ENCODE assay signal across 25 mouse cellular contexts in genomic region chr12:76771540-76771939, GRCm38 (mm10). TPM values are rescaled to one million over a fixed set of nuclear protein-coding genes. Genes with fewer than 3 reads are reported as not detected.
DNase-seq lines count a peak whose midpoint lies in the region; ATAC-seq and TF ChIP-seq lines count a peak whose summit lies in the region.
"Had no signal": no experiment of that assay in that cellular context is flagged by ENCODE, and none has a peak within 500 bp of the region (broad histone marks: within the 10 kb centered on the region; RNA-seq: fewer than 3 reads in every experiment).

No protein-coding gene starts in this region.

- no peak for TF ChIP-seq POLR2A in heart, adult 2 months (IDR thresholded peaks at IDR 0.05; ENCODE audit: insufficient read depth, low read depth, low read length)
- TF ChIP-seq POLR2A in MEL (IDR thresholded peaks at IDR 0.05; ENCODE audit: control insufficient read depth in 1 of 2, insufficient read depth in 1 of 2, low read depth in 1 of 2, low read length in 2 of 2, poor library complexity in 1 of 2): no peak

- peaks cover 4% of the 10 kb centered on the region for H3K36me3 ChIP-seq in heart, adult 2 months (ENCODE audit: control insufficient read depth, insufficient read depth, low read length)
- no peaks in the 10 kb centered on the region for H3K36me3 ChIP-seq in midbrain, embryonic 11.5 days (ENCODE audit: control insufficient read depth, insufficient read depth, low read length)
- no peaks in the 10 kb centered on the region for H3K36me3 ChIP-seq in midbrain, embryonic 15.5 days (replicated peaks)
- peaks cover 0 to 36% of the 10 kb centered on the region in 2 experiments; a peak in 2 of 4 replicates for H3K36me3 ChIP-seq in MEL (ENCODE audit: control insufficient read depth in 1 of 2, insufficient read depth in 2 of 2, low read length in 2 of 2)

- H3K4me1 ChIP-seq in heart, adult 2 months (ENCODE audit: control insufficient read depth, insufficient read depth, low read length): no peaks in the 10 kb centered on the region; the same call in 1 of the 2 replicates
- no peaks in the 10 kb centered on the region for H3K4me1 ChIP-seq in midbrain, embryonic 11.5 days (ENCODE audit: control insufficient read depth, insufficient read depth, low read length)
- no peaks in the 10 kb centered on the region for H3K4me1 ChIP-seq in midbrain, embryonic 15.5 days
- peaks cover 15 to 28% of the 10 kb centered on the region in 2 experiments for H3K4me1 ChIP-seq in MEL (ENCODE audit: control insufficient read depth in 1 of 2, insufficient read depth in 2 of 2, low read length in 2 of 2)

- no peaks in the 10 kb centered on the region for H3K27me3 ChIP-seq in heart, adult 2 months (ENCODE audit: control insufficient read depth, insufficient read depth, low read length)
- no peaks in the 10 kb centered on the region for H3K27me3 ChIP-seq in midbrain, embryonic 11.5 days (ENCODE audit: control insufficient read depth, insufficient read depth, low read length)
- no peaks in the 10 kb centered on the region for H3K27me3 ChIP-seq in midbrain, embryonic 15.5 days (replicated peaks)
- no peaks in the 10 kb centered on the region for H3K27me3 ChIP-seq in MEL (ENCODE audit: control insufficient read depth in 1 of 2, insufficient read depth in 2 of 2, low read length in 2 of 2)
- H3K27me3 ChIP-seq: CH12.LX, Patski had no signal

- no peaks in the 10 kb centered on the region; the same call in 1 of the 2 replicates for H3K79me2 ChIP-seq in heart, adult 2 months (replicated peaks; ENCODE audit: control insufficient read depth, insufficient read depth, low read length)
- H3K79me2 ChIP-seq in MEL (ENCODE audit: control insufficient read depth, insufficient read depth, low read length, poor library complexity): peaks cover 12% of the 10 kb centered on the region

- no peak overlapping the region for H3K4me2 ChIP-seq in midbrain, embryonic 11.5 days
- no peak overlapping the region for H3K4me2 ChIP-seq in midbrain, embryonic 15.5 days

- H3K9me3 ChIP-seq in midbrain, embryonic 11.5 days (ENCODE audit: control insufficient read depth, low read length): no peaks in the 10 kb centered on the region
- H3K9me3 ChIP-seq in midbrain, embryonic 15.5 days: no peaks in the 10 kb centered on the region
- no peaks in the 10 kb centered on the region for H3K9me3 ChIP-seq in MEL (replicated peaks; ENCODE audit: insufficient read depth, low read length)
- H3K9me3 ChIP-seq: G1E had no signal

- no peak overlapping the region for H3K27ac ChIP-seq in heart, adult 2 months
- H3K27ac ChIP-seq in midbrain, embryonic 11.5 days (ENCODE audit: low read depth, low read length): no peak overlapping the region
- no peak overlapping the region for H3K27ac ChIP-seq in midbrain, embryonic 15.5 days
- H3K27ac ChIP-seq in MEL (ENCODE audit: control insufficient read depth, low read depth, low read length): peak overlapping the region; percentile 44

- no peak for TF ChIP-seq RAD21 in MEL (IDR thresholded peaks at IDR 0.05; ENCODE audit: low read depth, low read length)

- H3K4me3 ChIP-seq in heart, adult 2 months: no peak overlapping the region
- no peak overlapping the region for H3K4me3 ChIP-seq in midbrain, embryonic 11.5 days (ENCODE audit: low read depth, low read length)
- no peak overlapping the region for H3K4me3 ChIP-seq in midbrain, embryonic 15.5 days
- no peak overlapping the region for H3K4me3 ChIP-seq in MEL (ENCODE audit: control insufficient read depth in 1 of 2, insufficient read depth in 1 of 2, low read depth in 2 of 2, low read length in 2 of 2)

- WGBS in heart, adult 2 months: 92% methylated on average over 5 of the region's 5 CpGs
- 92% methylated on average over 5 of the region's 5 CpGs for WGBS in midbrain, embryonic 11.5 days
- 92% methylated on average over 5 of the region's 5 CpGs for WGBS in midbrain, embryonic 15.5 days

- TF ChIP-seq EP300 in heart, adult 2 months (IDR thresholded peaks at IDR 0.05; ENCODE audit: insufficient read depth, low read depth, low read length): no peak
- TF ChIP-seq EP300 in MEL (IDR thresholded peaks at IDR 0.05; ENCODE audit: low read depth in 1 of 2, low read length in 2 of 2): no peak

- TF ChIP-seq CTCF in heart, adult 2 months (IDR thresholded peaks at IDR 0.05): no peak
- TF ChIP-seq CTCF in MEL (IDR thresholded peaks at IDR 0.05 in 2 of 3, conservative IDR thresholded peaks at IDR 0.05 in 1 of 3; ENCODE audit: control insufficient read depth in 1 of 3, insufficient read depth in 1 of 3, low read depth in 2 of 3, low read length in 3 of 3, poor library complexity in 1 of 3, severe bottlenecking in 1 of 3): no peak

- ATAC-seq in midbrain, embryonic 11.5 days (ENCODE audit: low FRiP score): no peak
- ATAC-seq in midbrain, embryonic 15.5 days (replicated peaks): no peak
- ATAC-seq: activated CD4-positive, CD25-positive, alpha-beta regulatory T cell, adult 4 months; CD4-positive, CD25-positive, alpha-beta regulatory T cell, adult 4 months; Patski had no signal

- no peak overlapping the region for H3K9ac ChIP-seq in heart, adult 2 months (ENCODE audit: low read depth, low read length)
- H3K9ac ChIP-seq in midbrain, embryonic 11.5 days (ENCODE audit: low read length): no peak overlapping the region
- H3K9ac ChIP-seq in midbrain, embryonic 15.5 days: no peak overlapping the region
- H3K9ac ChIP-seq in MEL (ENCODE audit: control insufficient read depth, low read depth, low read length, poor library complexity, severe bottlenecking): no peak overlapping the region

- peak; percentile 13 for DNase-seq in heart, adult 11 months
- DNase-seq in heart, adult 2 months: no peak
- peak; percentile 51 for DNase-seq in midbrain, embryonic 11.5 days (ENCODE audit: low spot score, missing footprints)
- DNase-seq in MEL (ENCODE audit: low read depth, low spot score): peak; percentile 55
- no peak for DNase-seq in B cell, adult 2 months
- DNase-seq: adrenal gland, adult 2 months; adrenal gland, adult 8-10 months; adrenal gland, postnatal 10 days; adrenal gland, postnatal 14 days; adrenal gland, postnatal 25 days; adrenal gland, postnatal 36 days; cerebellum, adult 11 months; cerebellum, adult 11-12 months; cerebellum, adult 18-20 months; cerebellum, adult 2 months; cerebellum, adult 8-10 months had no signal

- intact Hi-C loops in heart, adult 2 months (cut with DNase I): no loop called here

TF ChIP-seq in MEL, 35 proteins besides CTCF, POLR2A, EP300 and RAD21:
- TF ChIP-seq ETS1 (IDR thresholded peaks at IDR 0.05; ENCODE audit: low read depth, low read length): 0 out of 2 replicates have a peak, but pooled peaks have one; percentile 19
- TF ChIP-seq MEF2A (IDR thresholded peaks at IDR 0.05; ENCODE audit: extremely low read depth, insufficient replicate concordance, low read depth, low read length, poor library complexity, severe bottlenecking): no peak
- TF ChIP-seq TCF12 (IDR thresholded peaks at IDR 0.05; ENCODE audit: low read depth, low read length): 0 out of 2 replicates have a peak, but pooled peaks have one; percentile 14

RNA-seq across cellular contexts. Expression of gene Fntb, which starts 6.2 kb away (rescaled TPM):
- total RNA-seq in heart, adult 2 months (2021): 10 to 100 TPM; 12.6 to 13.7 TPM
- 19.1 and 20.2 TPM in 2 replicates for polyA plus RNA-seq in heart, adult 2 months (2012; rRNA removed)
- polyA plus RNA-seq in midbrain, embryonic 11.5 days (2014; fragmentation: Nextera tagmentation; extraction: Ambion mirVana): 42.7 and 43.5 TPM in 2 replicates
- 43.5 and 44.3 TPM in 2 replicates for polyA plus RNA-seq in midbrain, embryonic 15.5 days (2015; fragmentation: Nextera tagmentation; extraction: Ambion mirVana)
- 9.6 and 11.7 TPM in 2 replicates for total RNA-seq in MEL (2012; rRNA removed)
- 10 to 100 TPM in 1 of 2 experiments, not detected in 1; 28.5 TPM for polyA plus RNA-seq in MEL (2012; ENCODE audit: insufficient read depth in 1 of 2, insufficient read length in 2 of 2, low read depth in 1 of 2, low replicate concordance in 2 of 2, missing spikeins in 1 of 2)

RNA-seq across cellular contexts. Expression of gene Churc1, which starts 6.2 kb away (rescaled TPM):
- 10 to 100 TPM; 76.2 to 87.3 TPM for total RNA-seq in heart, adult 2 months (2021)
- polyA plus RNA-seq in heart, adult 2 months (2012; rRNA removed): 96.7 and 183 TPM in 2 replicates
- polyA plus RNA-seq in midbrain, embryonic 11.5 days (2014; fragmentation: Nextera tagmentation; extraction: Ambion mirVana): 81.9 and 86.8 TPM in 2 replicates
- 127 and 131 TPM in 2 replicates for polyA plus RNA-seq in midbrain, embryonic 15.5 days (2015; fragmentation: Nextera tagmentation; extraction: Ambion mirVana)
- 180 and 186 TPM in 2 replicates for total RNA-seq in MEL (2012; rRNA removed)
- polyA plus RNA-seq in MEL (2012; ENCODE audit: insufficient read depth in 1 of 2, insufficient read length in 2 of 2, low read depth in 1 of 2, low replicate concordance in 2 of 2, missing spikeins in 1 of 2): 10 to 100 TPM in 1 of 2 experiments, not detected in 1; 74.9 TPM

RNA-seq across cellular contexts. Expression of gene Gpx2, which starts 23.8 kb away (rescaled TPM):
- not detected for total RNA-seq in heart, adult 2 months (2021)
- polyA plus RNA-seq in heart, adult 2 months (2012; rRNA removed): 5.0 TPM in 1 of 2 replicates, not detected in the other
- not detected in 2 replicates for polyA plus RNA-seq in midbrain, embryonic 11.5 days (2014; fragmentation: Nextera tagmentation; extraction: Ambion mirVana)
- polyA plus RNA-seq in midbrain, embryonic 15.5 days (2015; fragmentation: Nextera tagmentation; extraction: Ambion mirVana): 0.06 TPM in 1 of 2 replicates, not detected in the other
- total RNA-seq in MEL (2012; rRNA removed): not detected in 2 replicates
- polyA plus RNA-seq in MEL (2012; ENCODE audit: insufficient read depth in 1 of 2, insufficient read length in 2 of 2, low read depth in 1 of 2, low replicate concordance in 2 of 2, missing spikeins in 1 of 2): not detected
- total RNA-seq: adrenal gland, adult 18-20 months; adrenal gland, adult 2 months; adrenal gland, postnatal 10 days; adrenal gland, postnatal 14 days; adrenal gland, postnatal 25 days; adrenal gland, postnatal 36 days; adrenal gland, postnatal 4 days; CH12.LX had no signal
- polyA plus RNA-seq: activated CD4-positive, CD25-positive, alpha-beta regulatory T cell, adult 4 months; adrenal gland, adult 2 months; C2C12; CD4-positive, CD25-positive, alpha-beta regulatory T cell, adult 4 months; G1E; Patski had no signal

RNA-seq across cellular contexts. Expression of gene Rab15, which starts 51.2 kb away (rescaled TPM):
- total RNA-seq in heart, adult 2 months (2021): under 1 TPM; 0.70 to 0.91 TPM
- polyA plus RNA-seq in heart, adult 2 months (2012; rRNA removed): 1.4 and 1.9 TPM in 2 replicates
- 7.7 and 10.1 TPM in 2 replicates for polyA plus RNA-seq in midbrain, embryonic 11.5 days (2014; fragmentation: Nextera tagmentation; extraction: Ambion mirVana)
- 47.0 and 50.2 TPM in 2 replicates for polyA plus RNA-seq in midbrain, embryonic 15.5 days (2015; fragmentation: Nextera tagmentation; extraction: Ambion mirVana)
- total RNA-seq in MEL (2012; rRNA removed): 2.7 and 3.4 TPM in 2 replicates
- polyA plus RNA-seq in MEL (2012; ENCODE audit: insufficient read depth in 1 of 2, insufficient read length in 2 of 2, low read depth in 1 of 2, low replicate concordance in 2 of 2, missing spikeins in 1 of 2): 10 to 100 TPM in 1 of 2 experiments, not detected in 1; 22.7 TPM
- polyA plus RNA-seq: activated CD4-positive, CD25-positive, alpha-beta regulatory T cell, adult 4 months; CD4-positive, CD25-positive, alpha-beta regulatory T cell, adult 4 months; G1E had no signal

Comparison
In these comparisons a context has a peak if more than half of its experiments do, and no peak if none do; other contexts are left out.
1. DNase-seq: peak in heart, adult 11 months (single experiment), midbrain, embryonic 11.5 days (single experiment) and MEL (single experiment); none in heart, adult 2 months (0 of 2) and B cell, adult 2 months (0 of 2).